In the genomic region with DNA sequence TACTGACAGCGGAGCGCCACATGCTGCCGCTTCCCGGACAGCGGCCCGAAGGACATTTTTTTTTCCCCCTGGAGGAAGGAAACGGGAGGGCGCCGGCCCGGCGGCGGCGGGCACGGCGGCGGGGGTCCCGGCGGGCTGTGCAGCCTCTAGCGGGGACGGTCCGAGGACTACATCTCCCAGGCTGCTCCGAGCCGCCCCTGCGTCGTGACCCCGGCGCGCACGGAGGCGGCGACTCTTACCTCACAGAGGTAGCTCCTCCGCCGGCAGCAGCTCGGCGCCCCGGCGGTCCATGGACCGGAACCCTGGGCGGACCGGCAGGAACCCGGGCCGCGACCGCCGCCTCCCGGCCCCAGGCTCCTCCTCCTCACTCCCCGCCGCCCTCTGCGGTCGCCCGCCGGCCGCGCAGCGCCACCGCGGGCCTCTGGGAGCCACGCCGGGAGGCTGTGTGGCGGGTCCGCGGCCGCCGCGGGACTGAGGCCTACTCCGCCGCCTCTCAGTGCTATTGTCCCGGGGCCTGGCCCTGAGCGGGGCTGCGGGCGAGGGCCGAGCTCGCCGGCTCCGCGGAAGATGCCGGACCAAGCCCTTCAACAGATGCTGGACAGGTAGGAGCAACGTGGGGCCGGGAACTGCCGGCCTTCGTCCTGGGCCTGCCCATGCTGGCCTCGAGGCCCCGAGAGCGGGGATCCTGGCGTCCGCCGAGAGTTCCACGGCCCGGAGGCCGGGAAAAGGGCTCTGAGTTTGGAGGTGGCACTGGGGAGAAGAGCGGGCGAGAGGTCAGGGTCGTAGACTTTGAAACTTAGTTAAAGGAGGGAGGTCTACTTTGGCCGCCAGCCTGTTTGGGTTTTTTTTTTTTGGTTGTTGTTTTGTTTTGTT, we compare ENCODE assay signal across 8 mouse cellular contexts. TPM values are rescaled to one million over a fixed set of nuclear protein-coding genes. Genes with fewer than 3 reads are reported as not detected.
A peak's percentile ranks its signal among the peaks of the same experiment; 100 is the strongest.
DNase-seq lines count a peak whose midpoint lies in the region; ATAC-seq lines count a peak whose summit lies in the region.

Gene March5, plus strand, starts transcription at position 241 of the 873 bp plus-strand sequence.

- peaks cover 5% of the 10 kb centered on the region; the same call in 1 of the 2 replicates for H3K27me3 ChIP-seq in hindbrain, embryonic 10.5 days (ENCODE audit: insufficient read depth, poor library complexity, severe bottlenecking)
- H3K27me3 ChIP-seq in lung, embryonic 16.5 days (ENCODE audit: control insufficient read depth, insufficient read depth, low read depth, low read length) = no peaks in the 10 kb centered on the region

- H3K4me2 ChIP-seq in lung, embryonic 16.5 days (ENCODE audit: low read depth, low read length) = peak within 1 kb of the TSS; percentile 72

- ATAC-seq in lung, embryonic 16.5 days (ENCODE audit: low read depth) = peak; percentile 98

- peak within 1 kb of the TSS; percentile 100 for H3K4me3 ChIP-seq in hindbrain, embryonic 10.5 days
- peak within 1 kb of the TSS; percentile 100 for H3K4me3 ChIP-seq in lung, embryonic 16.5 days (ENCODE audit: low read length)

- peaks cover 15% of the 10 kb centered on the region for H3K4me1 ChIP-seq in hindbrain, embryonic 10.5 days (replicated peaks)
- H3K4me1 ChIP-seq in lung, embryonic 16.5 days (replicated peaks; ENCODE audit: control insufficient read depth, insufficient read depth, low read length) = peaks cover 13% of the 10 kb centered on the region

- H3K9ac ChIP-seq in lung, embryonic 16.5 days (ENCODE audit: low read length) = peak within 1 kb of the TSS; percentile 99

- DNase-seq in Muller cell, postnatal 12 days (ENCODE audit: inconsistent ontology term) = peak; percentile 92
- DNase-seq in cerebellum, adult 9-10 months = peak; percentile 88
- DNase-seq in frontal cortex, adult 2 months (ENCODE audit: extremely low spot score in 1 of 2, low spot score in 1 of 2) = peak; percentile 60 to 89
- peak; percentile 88 for DNase-seq in hindbrain, embryonic 10.5 days (ENCODE audit: low spot score)
- DNase-seq in layer of hippocampus, adult 9-11 months = peak; percentile 91
- DNase-seq in ovary, postnatal 10 days (ENCODE audit: low spot score) = peak; percentile 78
- peak; percentile 85 for DNase-seq in thymus, postnatal 0 days (ENCODE audit: low spot score)

- WGBS in hindbrain, embryonic 10.5 days = under 1% methylated on average over 93 of the region's 94 CpGs
- WGBS in lung, embryonic 16.5 days = under 1% methylated on average over 70 of the region's 94 CpGs

- no peaks in the 10 kb centered on the region for H3K9me3 ChIP-seq in hindbrain, embryonic 10.5 days
- no peaks in the 10 kb centered on the region for H3K9me3 ChIP-seq in lung, embryonic 16.5 days (ENCODE audit: control insufficient read depth, low read length)

- H3K36me3 ChIP-seq in hindbrain, embryonic 10.5 days = peaks cover 32% of the 10 kb centered on the region
- peaks cover 3% of the 10 kb centered on the region for H3K36me3 ChIP-seq in lung, embryonic 16.5 days (ENCODE audit: control insufficient read depth, insufficient read depth, low read length)

- peak within 1 kb of the TSS; percentile 97 for H3K27ac ChIP-seq in hindbrain, embryonic 10.5 days
- peak within 1 kb of the TSS; percentile 88 for H3K27ac ChIP-seq in lung, embryonic 16.5 days (ENCODE audit: low read length)

RNA-seq across cellular contexts. Expression of gene March5, which starts in this region (rescaled TPM):
- polyA plus RNA-seq in frontal cortex, adult 2 months (2012; rRNA removed) = 67.7 and 70.6 TPM in 2 replicates
- 112 and 116 TPM in 2 replicates for polyA plus RNA-seq in hindbrain, embryonic 10.5 days (2016; fragmentation: Nextera tagmentation; extraction: Ambion mirVana)
- polyA plus RNA-seq in lung, embryonic 16.5 days (2015; fragmentation: Nextera tagmentation; extraction: Ambion mirVana) = 74.9 and 75.6 TPM in 2 replicates
- 95.0 and 102 TPM in 2 replicates for polyA plus RNA-seq in thymus, postnatal 0 days (2015; fragmentation: Nextera tagmentation; extraction: Ambion mirVana)

Comparison
In these comparisons a context has a peak if more than half of its experiments do, and no peak if none do; other contexts are left out.
1. Peak in every context shown above with its lines: DNase-seq, ATAC-seq, H3K4me3 ChIP-seq and H3K27ac ChIP-seq.